Mouse (Mus musculus) stomach, embryonic 14.5 days (tissue): ENCODE results near the gene Cdk2ap2. TPM values are rescaled to one million over a fixed set of nuclear protein-coding genes. Genes with fewer than 3 reads are reported as not detected.

Experiments
- ATAC-seq: fragments of 200-750 bp; cut with Nextera tagmentation; 2 replicates; pipeline ENCODE4 v1.8.0; 2017; ENCODE audit warnings: low read depth, moderate TSS enrichment; ENCODE audit not compliant: insufficient number of reproducible peaks, insufficient read depth, low FRiP score
- H3K27ac ChIP-seq: fragments of 300-500 bp; sonication (generic); 2 replicates; pipeline ENCODE4 v1.5.1; 2014; ENCODE audit warnings: mild to moderate bottlenecking, low read length, moderate library complexity, mixed read lengths
- H3K27me3 ChIP-seq: fragments of 300-500 bp; sonication (generic); 2 replicates; pipeline ENCODE4 v1.6.1; 2014; ENCODE audit warnings: low read length, control low read depth, mixed read lengths; ENCODE audit not compliant: control insufficient read depth, insufficient read depth
- H3K36me3 ChIP-seq: fragments of 300-500 bp; sonication (generic); 2 replicates; pipeline ENCODE4 v1.6.1; 2014; ENCODE audit warnings: mild to moderate bottlenecking, control low read depth, low read length, moderate library complexity, mixed read lengths; ENCODE audit not compliant: control insufficient read depth, insufficient read depth
- H3K4me1 ChIP-seq: fragments of 300-500 bp; sonication (generic); 2 replicates; pipeline ENCODE4 v1.6.1; 2014; ENCODE audit warnings: low read length, control low read depth, mixed read lengths; ENCODE audit not compliant: control insufficient read depth, insufficient read depth
- H3K4me2 ChIP-seq: fragments of 300-500 bp; sonication (generic); replicated peaks from 2 replicates; pipeline ENCODE4 v1.6.1; 2014; ENCODE audit warnings: low read depth, low read length, control low read depth
- H3K4me3 ChIP-seq: fragments of 300-500 bp; sonication (generic); 2 replicates; pipeline ENCODE4 v1.5.1; 2014; ENCODE audit warnings: low read depth, low read length, control low read depth
- H3K9ac ChIP-seq: fragments of 300-500 bp; sonication (generic); replicated peaks from 2 replicates; pipeline ENCODE4 v1.6.1; 2014; ENCODE audit warnings: low read depth, mild to moderate bottlenecking, control low read depth, low read length, moderate library complexity, mixed read lengths
- H3K9me3 ChIP-seq: fragments of 300-500 bp; sonication (generic); 2 replicates; pipeline ENCODE4 v1.6.1; 2016; ENCODE audit warnings: low read depth, low read length, control low read depth; ENCODE audit not compliant: control insufficient read depth
- WGBS: fragments of 180-500 bp; shearing (Covaris S2); extraction: QIAGEN DNeasy Blood & Tissue Kit; methylation state at CpG from one replicate; pipeline ENCODE4 v1.1.7; 2014; 5-methylcytosine and 5-hydroxymethylcytosine counted together
- polyA plus RNA-seq: library from polyadenylated mRNA; unstranded; fragments of >200 nt; fragmentation: Nextera tagmentation; extraction: Ambion mirVana; gene quantifications from 2 replicates; pipeline ENCODE4 v1.2.1, GENCODE M21; 2014

Cdk2ap2 gene
- polyA plus RNA-seq, 1 experiment from 2014 or later: 74.1 TPM

DNA sequence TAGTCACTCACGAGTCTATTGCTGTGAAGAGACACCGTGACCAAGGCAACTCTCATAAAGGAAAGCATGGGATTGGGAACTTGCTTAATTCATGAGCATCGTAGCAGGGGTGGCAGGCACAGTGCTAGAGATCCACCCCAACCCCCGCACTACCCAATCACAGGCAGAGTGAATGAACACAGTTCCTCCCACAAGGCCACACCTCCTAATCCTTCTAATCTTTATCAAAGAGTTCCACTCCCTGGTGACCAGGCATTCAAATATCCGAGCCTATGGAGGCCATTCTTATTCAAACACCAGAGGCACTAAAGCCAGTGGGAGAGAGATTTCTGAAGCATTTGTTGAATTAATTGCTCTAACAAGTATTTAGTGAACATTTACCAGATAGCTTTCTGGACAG lies 49.0 kb downstream of the Cdk2ap2 start:
- H3K4me1 ChIP-seq: peaks cover 20% of the 10 kb centered on the region
- no peak overlapping the region for H3K4me2 ChIP-seq
- H3K27me3 ChIP-seq: no peaks in the 10 kb centered on the region
- ATAC-seq: no peak
- H3K27ac ChIP-seq: no peak overlapping the region
- no peak overlapping the region for H3K4me3 ChIP-seq
- H3K9ac ChIP-seq: no peak overlapping the region
- H3K9me3 ChIP-seq: no peaks in the 10 kb centered on the region
- 87% methylated on average over 5 of the region's 5 CpGs for WGBS
- peaks cover 12% of the 10 kb centered on the region for H3K36me3 ChIP-seq

- no peak overlapping the region for H3K4me2 ChIP-seq
- H3K27ac ChIP-seq: no peak overlapping the region
- H3K27me3 ChIP-seq: no peaks in the 10 kb centered on the region
- WGBS: 61% methylated on average over 12 of the region's 12 CpGs
- no peak overlapping the region for H3K9ac ChIP-seq
- H3K4me1 ChIP-seq: peaks cover 20% of the 10 kb centered on the region
- no peaks in the 10 kb centered on the region for H3K9me3 ChIP-seq
- no peak for ATAC-seq
- H3K4me3 ChIP-seq: no peak overlapping the region
- peaks cover 15% of the 10 kb centered on the region for H3K36me3 ChIP-seq
Measured at GRCm38 (mm10) chr19:4146366-4147021, 49.5 kb downstream of the Cdk2ap2 start.

- Histone ChIP-seq H3K4me2 (no peak overlapping the region), H3K9ac (no peak overlapping the region), H3K27ac (no peak overlapping the region), H3K4me1 (peaks cover 20% of the 10 kb centered on the region), H3K4me3 (no peak overlapping the region), H3K9me3 (no peaks in the 10 kb centered on the region), H3K36me3 (peaks cover 15% of the 10 kb centered on the region), H3K27me3 (no peaks in the 10 kb centered on the region)
- ATAC-seq: no peak
- WGBS: 57% methylated on average over 3 of the region's 3 CpGs
Measured at GRCm38 (mm10) chr19:4147022-4147405, 50.0 kb downstream of the Cdk2ap2 start.

DNA sequence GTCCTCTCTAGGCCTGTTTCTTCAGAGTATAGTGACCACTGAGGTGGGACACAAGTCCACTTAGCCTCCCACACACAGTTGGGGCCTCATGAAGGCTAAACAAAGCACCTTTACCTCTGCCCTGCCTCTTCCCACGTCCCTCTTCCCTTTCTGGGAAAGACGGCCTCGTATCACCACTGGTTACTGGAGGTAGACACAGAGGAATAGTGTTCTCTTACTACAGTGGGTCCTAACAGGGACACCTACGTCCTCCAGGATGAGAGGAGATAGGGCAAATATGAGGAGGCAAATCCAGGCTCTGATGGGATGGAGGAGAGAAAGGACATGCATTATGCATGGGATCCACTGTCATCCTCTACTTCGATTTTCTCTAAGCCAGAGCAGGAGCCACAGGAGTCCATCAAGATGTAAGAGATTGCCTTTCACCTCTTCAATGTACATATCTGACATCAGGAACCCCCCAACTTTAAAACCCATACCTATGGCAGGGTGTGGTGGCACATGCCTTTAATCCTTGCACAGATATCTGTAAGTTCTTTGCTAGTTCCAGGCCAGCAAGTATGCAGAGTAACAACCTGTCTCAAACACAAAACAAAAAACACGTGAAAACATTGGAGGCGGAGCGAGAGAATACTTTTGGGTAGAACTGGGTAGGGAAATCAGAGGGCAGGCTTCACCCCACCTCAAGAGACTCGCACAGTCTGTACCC lies 51.0 kb downstream of the Cdk2ap2 start:
- Histone ChIP-seq H3K4me3 (peak overlapping the region; percentile 79), H3K36me3 (peaks cover 19% of the 10 kb centered on the region), H3K4me1 (peaks cover 20% of the 10 kb centered on the region), H3K9ac (0 out of 2 replicates have a peak overlapping the region, but pooled peaks have one; percentile 18), H3K27ac (peak overlapping the region; percentile 56), H3K4me2 (peak overlapping the region; percentile 78), H3K27me3 (no peaks in the 10 kb centered on the region), H3K9me3 (no peaks in the 10 kb centered on the region)
- peak; percentile 2; the same call in 1 of the 2 replicates for ATAC-seq
- WGBS: 33% methylated on average over 9 of the region's 9 CpGs

DNA sequence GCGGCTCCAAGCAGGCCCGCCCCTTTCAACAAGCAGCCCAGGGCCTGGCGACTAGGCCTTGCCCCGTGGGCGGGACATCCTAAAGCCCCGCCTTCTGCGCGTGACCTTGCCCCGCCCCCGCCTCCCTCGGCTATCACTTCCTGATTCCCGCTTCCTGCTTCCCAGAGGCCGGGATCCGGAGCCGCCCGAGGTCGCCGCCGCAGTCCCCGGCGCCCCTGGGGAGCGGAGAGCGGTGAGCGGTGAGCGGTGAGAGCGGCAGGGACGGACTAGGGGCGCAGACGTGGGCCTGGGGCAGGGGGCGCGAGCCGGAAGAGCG lies 51.5 kb downstream of the Cdk2ap2 start, which contains the start of gene Coro1b:
TSS of gene Coro1b (plus strand) at position 129 of the 316 bp plus-strand sequence.
- peak; percentile 96 for ATAC-seq

More for the DNA sequence above, 51.5 kb downstream of the Cdk2ap2 start, which contains the start of gene Coro1b:
- Histone ChIP-seq H3K36me3 (peaks cover 24% of the 10 kb centered on the region), H3K27ac (peak within 1 kb of the TSS; percentile 56), H3K9ac (peak within 1 kb of the TSS; percentile 75), H3K27me3 (no peaks in the 10 kb centered on the region), H3K4me1 (peaks cover 20% of the 10 kb centered on the region), H3K4me3 (peak within 1 kb of the TSS; percentile 79), H3K9me3 (no peaks in the 10 kb centered on the region), H3K4me2 (peak within 1 kb of the TSS; percentile 78)
- 0% methylated on average over 33 of the region's 33 CpGs for WGBS

Other genes starting within 250 kb of the Cdk2ap2 start
- 59.8 and 60.8 TPM in 2 replicates for gene Chka, start 245.4 kb upstream of the Cdk2ap2 start, polyA plus RNA-seq
- gene Tcirg1, start 190.0 kb upstream of the Cdk2ap2 start, polyA plus RNA-seq: 28.4 and 30.9 TPM in 2 replicates
- 320 and 361 TPM in 2 replicates for gene Ndufs8, start 184.4 kb upstream of the Cdk2ap2 start, polyA plus RNA-seq
- gene Aldh3b1, start 167.4 kb upstream of the Cdk2ap2 start, polyA plus RNA-seq: 1.2 and 2.4 TPM in 2 replicates
- gene Unc93b1, start 162.0 kb upstream of the Cdk2ap2 start, polyA plus RNA-seq: 13.1 and 15.4 TPM in 2 replicates
- 0.09 TPM in 1 of 2 replicates, not detected in the other for gene Aldh3b3, start 138.5 kb upstream of the Cdk2ap2 start, polyA plus RNA-seq
- gene Aldh3b2, start 124.9 kb upstream of the Cdk2ap2 start, polyA plus RNA-seq: 11.7 and 14.4 TPM in 2 replicates
- gene Acy3, start 110.6 kb upstream of the Cdk2ap2 start, polyA plus RNA-seq: 7.8 and 8.8 TPM in 2 replicates
- not detected in 2 replicates for gene Tbx10, start 104.4 kb upstream of the Cdk2ap2 start, polyA plus RNA-seq
- 30.9 and 42.2 TPM in 2 replicates for gene Nudt8, start 96.6 kb upstream of the Cdk2ap2 start, polyA plus RNA-seq
- 3.3 TPM in 2 replicates for gene Gm49405, start 96.6 kb upstream of the Cdk2ap2 start, polyA plus RNA-seq
- gene Doc2g, start 93.9 kb upstream of the Cdk2ap2 start, polyA plus RNA-seq: 4.5 TPM in 2 replicates
- 195 and 205 TPM in 2 replicates for gene Ndufv1, start 84.4 kb upstream of the Cdk2ap2 start, polyA plus RNA-seq
- gene Gstp1, start 59.2 kb upstream of the Cdk2ap2 start, polyA plus RNA-seq: 635 and 672 TPM in 2 replicates
- gene Gstp2, start 51.2 kb upstream of the Cdk2ap2 start, polyA plus RNA-seq: 10.4 and 18.0 TPM in 2 replicates
- gene Gstp3, start 37.6 kb upstream of the Cdk2ap2 start, polyA plus RNA-seq: not detected in 2 replicates
- not detected in 2 replicates for gene Cabp2, start 15.6 kb upstream of the Cdk2ap2 start, polyA plus RNA-seq
- 9.2 and 10.8 TPM in 2 replicates for gene Pitpnm1, start 2.8 kb downstream of the Cdk2ap2 start, polyA plus RNA-seq
- gene Aip, start 28.7 kb downstream of the Cdk2ap2 start, polyA plus RNA-seq: 95.3 and 101 TPM in 2 replicates
- gene Gpr152, start 42.6 kb downstream of the Cdk2ap2 start, polyA plus RNA-seq: not detected in 2 replicates
- gene Cabp4, start 46.9 kb downstream of the Cdk2ap2 start, polyA plus RNA-seq: not detected in 2 replicates
- gene Coro1b, start 51.4 kb downstream of the Cdk2ap2 start, polyA plus RNA-seq: 149 and 152 TPM in 2 replicates
- 1.9 and 2.6 TPM in 2 replicates for gene Ptprcap, start 56.4 kb downstream of the Cdk2ap2 start, polyA plus RNA-seq
- 35.8 and 38.9 TPM in 2 replicates for gene Rps6kb2, start 66.2 kb downstream of the Cdk2ap2 start, polyA plus RNA-seq
- gene Carns1, start 78.3 kb downstream of the Cdk2ap2 start, polyA plus RNA-seq: 0.90 and 1.3 TPM in 2 replicates
- 1.5 and 2.5 TPM in 2 replicates for gene Tbc1d10c, start 94.1 kb downstream of the Cdk2ap2 start, polyA plus RNA-seq
- 759 and 780 TPM in 2 replicates for gene Ppp1ca, start 94.9 kb downstream of the Cdk2ap2 start, polyA plus RNA-seq
- 33.3 and 33.5 TPM in 2 replicates for gene Rad9a, start 104.5 kb downstream of the Cdk2ap2 start, polyA plus RNA-seq
- gene Clcf1, start 117.1 kb downstream of the Cdk2ap2 start, polyA plus RNA-seq: 7.3 and 8.3 TPM in 2 replicates
- not detected in 2 replicates for gene AC109138.7, start 117.2 kb downstream of the Cdk2ap2 start, polyA plus RNA-seq
- gene Pold4, start 134.7 kb downstream of the Cdk2ap2 start, polyA plus RNA-seq: 25.5 and 26.3 TPM in 2 replicates
- 26.5 and 27.9 TPM in 2 replicates for gene Ssh3, start 172.0 kb downstream of the Cdk2ap2 start, polyA plus RNA-seq
- gene Ankrd13d, start 186.0 kb downstream of the Cdk2ap2 start, polyA plus RNA-seq: 10.4 and 13.0 TPM in 2 replicates
- 18.1 and 18.7 TPM in 2 replicates for gene Grk2, start 209.0 kb downstream of the Cdk2ap2 start, polyA plus RNA-seq